Mouse (Mus musculus) liver, postnatal 0 days (tissue): ENCODE results near the gene Tiprl. TPM values are rescaled to one million over a fixed set of nuclear protein-coding genes. Genes with fewer than 3 reads are reported as not detected.

ENCODE experiments used
- ATAC-seq: fragments of 200-750 bp; cut with Nextera tagmentation; 2 replicates; pipeline ENCODE4 v1.8.0; 2017; ENCODE audit warnings: mild to moderate bottlenecking, moderate library complexity
- DNase-seq: peaks from one replicate; pipeline ENCODE4 v3.0.0-alpha.2; 2016
- H3K27ac ChIP-seq: fragments of 300-500 bp; sonication (generic); 2 replicates; pipeline ENCODE4 v1.5.1; 2014; ENCODE audit warnings: antibody characterized with exemption, moderate library complexity, mild to moderate bottlenecking, low read depth
- H3K27me3 ChIP-seq: fragments of 300-500 bp; sonication (generic); 2 replicates; pipeline ENCODE4 v1.6.1; 2014; ENCODE audit warnings: low read length, control low read depth, mixed read lengths; ENCODE audit not compliant: insufficient read depth
- H3K36me3 ChIP-seq: fragments of 300-500 bp; sonication (generic); replicated peaks from 2 replicates; pipeline ENCODE4 v1.6.1; 2014; ENCODE audit warnings: mild to moderate bottlenecking, control low read depth, low read length, moderate library complexity, mixed read lengths; ENCODE audit not compliant: insufficient read depth
- H3K4me1 ChIP-seq: fragments of 300-500 bp; sonication (generic); 2 replicates; pipeline ENCODE4 v1.6.1; 2014; ENCODE audit warnings: antibody characterized with exemption, mild to moderate bottlenecking, control low read depth; ENCODE audit not compliant: insufficient read depth
- H3K4me2 ChIP-seq: fragments of 300-500 bp; sonication (generic); 2 replicates; pipeline ENCODE4 v1.6.1; 2014; ENCODE audit warnings: low read depth, mild to moderate bottlenecking, low read length, moderate library complexity, mixed read lengths
- H3K4me3 ChIP-seq: fragments of 300-500 bp; sonication (generic); 2 replicates; pipeline ENCODE4 v1.5.1; 2014; ENCODE audit warnings: low read depth, low read length
- H3K9ac ChIP-seq: fragments of 300-500 bp; sonication (generic); replicated peaks from 2 replicates; pipeline ENCODE4 v1.6.1; 2014; ENCODE audit warnings: mild to moderate bottlenecking, moderate library complexity
- H3K9me3 ChIP-seq: fragments of 300-500 bp; sonication (generic); 2 replicates; pipeline ENCODE4 v1.6.1; 2016; ENCODE audit warnings: mild to moderate bottlenecking, control low read depth, low read length, mixed read lengths
- CTCF ChIP-seq: sonication (generic); IDR thresholded peaks from 2 replicates; pipeline ENCODE4 v1.5.1; 2016; ENCODE audit warnings: antibody characterized with exemption, low read depth
- EP300 ChIP-seq: IDR thresholded peaks from 2 replicates; pipeline ENCODE4 v1.6.1; 2016; ENCODE audit warnings: antibody characterized with exemption, low read depth, mild to moderate bottlenecking
- WGBS: fragments of 180-500 bp; shearing (Covaris S2); extraction: QIAGEN DNeasy Blood & Tissue Kit; methylation state at CpG from one replicate; pipeline ENCODE4 v1.1.7; 2014; ENCODE audit not compliant: insufficient replicate concordance; 5-methylcytosine and 5-hydroxymethylcytosine counted together
- polyA plus RNA-seq: library from polyadenylated mRNA; unstranded; fragments of >200 nt; fragmentation: Nextera tagmentation; extraction: Ambion mirVana; gene quantifications from 2 replicates; pipeline ENCODE4 v1.2.1, GENCODE M21; 2015

Gene Tiprl
- polyA plus RNA-seq, 1 experiment from 2014 or later, result 41.3 TPM

DNA sequence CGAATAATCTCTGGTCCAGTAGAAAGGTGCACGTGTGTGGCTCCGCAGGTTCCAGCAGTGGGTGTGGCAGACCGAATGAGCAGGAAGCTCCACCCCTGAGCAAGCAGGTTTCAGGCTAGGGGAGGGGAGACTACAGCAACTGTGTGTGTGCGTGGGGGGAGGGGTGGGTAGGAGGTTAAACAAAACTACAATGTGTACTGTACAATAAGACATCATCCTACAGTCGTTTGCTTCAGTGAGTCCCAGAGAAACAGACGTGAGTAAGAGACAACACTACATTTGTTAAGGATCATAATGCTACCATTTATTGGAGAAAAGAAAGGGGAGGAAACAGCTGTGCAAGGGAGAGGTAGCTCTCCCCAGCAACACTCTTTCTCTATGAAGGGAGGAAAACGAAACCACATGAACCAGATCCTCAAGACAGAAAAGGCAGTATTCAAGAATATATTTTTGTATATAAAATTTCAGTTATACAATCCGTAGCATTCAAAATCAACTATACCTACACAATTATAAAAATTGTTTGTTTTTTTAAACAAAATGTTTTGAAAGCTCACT, 62.7 kb downstream of the Tiprl start:
- Histone ChIP-seq H3K27ac (no peak overlapping the region), H3K27me3 (no peaks in the 10 kb centered on the region), H3K4me1 (no peaks in the 10 kb centered on the region), H3K9me3 (no peaks in the 10 kb centered on the region), H3K36me3 (peaks cover 24% of the 10 kb centered on the region), H3K9ac (no peak overlapping the region), H3K4me3 (no peak overlapping the region), H3K4me2 (no peak overlapping the region)
- TF ChIP-seq CTCF (no peak), EP300 (no peak)
- no peak for DNase-seq
- 48% methylated on average over 7 of the region's 9 CpGs for WGBS
- ATAC-seq, result 0 out of 2 replicates have a peak, but pooled peaks have one; percentile 31

DNA sequence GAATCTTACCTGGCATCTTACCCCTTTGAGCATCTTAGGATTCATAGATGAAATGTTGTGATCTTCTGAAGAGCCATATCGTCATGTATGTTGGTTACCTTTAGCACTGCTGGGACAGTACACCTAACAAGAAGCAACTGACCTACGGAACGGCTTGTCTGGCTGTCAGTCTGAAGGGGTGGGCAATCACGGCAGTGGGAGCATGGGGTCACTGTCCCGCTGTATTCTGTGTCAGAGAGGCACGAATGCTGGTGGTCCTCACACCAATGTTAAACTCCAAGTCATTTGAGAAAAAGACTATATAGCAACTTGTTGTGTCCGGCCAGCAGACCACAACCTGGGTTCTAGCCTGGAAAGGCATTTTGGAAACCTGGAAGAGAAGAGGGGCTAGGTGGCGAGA, 65.5 kb downstream of the Tiprl start:
- Histone ChIP-seq H3K27ac (no peak overlapping the region), H3K4me2 (no peak overlapping the region), H3K4me3 (no peak overlapping the region), H3K9me3 (no peaks in the 10 kb centered on the region), H3K27me3 (no peaks in the 10 kb centered on the region), H3K4me1 (no peaks in the 10 kb centered on the region), H3K36me3 (peaks cover under 1% of the 10 kb centered on the region; the same call in 1 of the 2 replicates), H3K9ac (no peak overlapping the region)
- WGBS, result 82% methylated on average over 7 of the region's 8 CpGs
- DNase-seq (no peak), ATAC-seq (no peak)
- TF ChIP-seq CTCF (no peak), EP300 (no peak)

DNA sequence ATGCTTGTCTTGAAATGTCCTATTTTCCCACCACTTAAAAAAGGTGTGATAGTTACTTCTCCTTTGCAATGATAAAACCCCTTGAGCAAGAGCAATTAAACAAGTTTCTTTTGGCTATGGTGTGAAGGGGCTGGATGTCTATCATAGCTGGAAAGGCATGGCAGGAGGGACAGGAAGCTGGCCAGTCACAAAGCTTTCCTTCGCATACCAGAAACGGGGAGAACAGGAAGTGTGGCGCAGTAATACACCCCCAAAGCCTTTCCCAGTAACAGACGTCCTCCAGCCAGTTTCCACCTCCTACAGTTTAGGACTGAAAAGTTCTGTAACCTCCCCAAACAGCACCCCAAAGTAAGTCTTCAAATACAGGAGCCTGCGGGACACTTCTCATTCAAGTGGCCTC, 66.6 kb downstream of the Tiprl start:
- H3K27ac ChIP-seq, result no peak overlapping the region
- H3K4me2 ChIP-seq, result no peak overlapping the region
- DNase-seq (no peak), ATAC-seq (no peak)
- H3K36me3 ChIP-seq, result no peaks in the 10 kb centered on the region
- 41% methylated on average over 5 of the region's 5 CpGs for WGBS
- no peak overlapping the region for H3K9ac ChIP-seq
- H3K9me3 ChIP-seq, result no peaks in the 10 kb centered on the region
- no peaks in the 10 kb centered on the region for H3K4me1 ChIP-seq
- no peaks in the 10 kb centered on the region for H3K27me3 ChIP-seq
- no peak overlapping the region for H3K4me3 ChIP-seq
- TF ChIP-seq EP300, result no peak

DNA sequence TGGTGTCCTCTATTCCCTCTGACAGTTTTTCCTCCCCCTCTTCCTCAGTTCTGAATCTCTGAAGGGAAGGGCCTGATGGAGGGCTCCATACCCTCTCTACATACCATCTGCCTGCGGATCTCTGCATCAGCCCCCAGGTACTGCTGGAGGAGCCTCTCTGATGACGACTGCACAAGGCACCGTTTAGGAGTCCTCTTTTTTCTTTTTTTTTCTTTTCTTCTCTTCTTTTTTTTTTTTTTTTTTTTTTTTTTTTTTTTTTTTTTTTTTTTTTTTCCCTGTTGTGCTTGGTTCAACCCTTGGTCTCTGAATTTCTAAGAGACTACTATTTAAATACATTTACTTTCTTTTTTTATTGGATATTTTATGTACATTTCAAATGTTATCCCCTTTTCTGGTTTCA, 67.3 kb downstream of the Tiprl start:
- H3K9ac ChIP-seq, result no peak overlapping the region
- H3K4me3 ChIP-seq, result no peak overlapping the region
- H3K4me1 ChIP-seq, result no peaks in the 10 kb centered on the region
- no peak for TF ChIP-seq CTCF
- no peak for TF ChIP-seq EP300
- 77% methylated on average over 3 of the region's 3 CpGs for WGBS
- no peaks in the 10 kb centered on the region for H3K27me3 ChIP-seq
- ATAC-seq (no peak), DNase-seq (no peak)
- H3K27ac ChIP-seq, result no peak overlapping the region
- H3K9me3 ChIP-seq, result no peaks in the 10 kb centered on the region
- H3K36me3 ChIP-seq, result no peaks in the 10 kb centered on the region
- no peak overlapping the region for H3K4me2 ChIP-seq

DNA sequence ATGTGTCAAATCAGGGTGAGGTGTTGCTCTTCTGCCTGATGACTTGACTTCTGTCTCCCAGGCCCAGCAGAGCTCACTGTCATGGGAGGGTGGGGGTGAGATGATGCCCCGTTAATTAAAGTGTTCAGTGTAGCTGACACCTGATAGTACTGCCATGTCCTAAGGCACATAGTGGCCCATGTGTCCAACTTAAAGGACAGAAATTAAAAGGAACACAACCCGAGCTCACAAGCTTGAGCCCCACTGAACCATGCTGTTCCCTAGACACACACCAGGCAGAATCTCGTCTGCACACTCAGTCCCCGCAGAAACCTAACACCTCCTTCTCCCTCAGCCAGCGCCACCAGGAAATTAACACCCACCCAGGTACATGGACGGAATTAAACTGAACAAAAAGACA, 71.9 kb downstream of the Tiprl start:
- Histone ChIP-seq H3K4me1 (no peaks in the 10 kb centered on the region), H3K9me3 (no peaks in the 10 kb centered on the region), H3K27ac (no peak overlapping the region), H3K36me3 (no peaks in the 10 kb centered on the region), H3K4me3 (no peak overlapping the region), H3K9ac (no peak overlapping the region), H3K4me2 (no peak overlapping the region), H3K27me3 (no peaks in the 10 kb centered on the region)
- TF ChIP-seq CTCF (no peak), EP300 (no peak)
- WGBS, result 80% methylated on average over 6 of the region's 6 CpGs
- DNase-seq, result no peak
- no peak for ATAC-seq

Other genes starting within 250 kb of the Tiprl start
- gene Tbx19, start 76.2 kb downstream of the Tiprl start, polyA plus RNA-seq, result 0.04 and 0.06 TPM in 2 replicates
- 7.8 and 8.8 TPM in 2 replicates for gene Sft2d2, start 42.6 kb downstream of the Tiprl start, polyA plus RNA-seq
- 0.06 and 0.07 TPM in 2 replicates for gene Gpr161, start 58.8 kb upstream of the Tiprl start, polyA plus RNA-seq
- gene Dcaf6, start 223.5 kb upstream of the Tiprl start, polyA plus RNA-seq, result 17.0 and 17.4 TPM in 2 replicates
- gene Mpc2, start 223.6 kb upstream of the Tiprl start, polyA plus RNA-seq, result 858 and 927 TPM in 2 replicates
- 0.08 and 0.19 TPM in 2 replicates for gene Adcy10, start 248.2 kb upstream of the Tiprl start, polyA plus RNA-seq